Mouse (Mus musculus): ENCODE measurements around the gene Irak2. TPM values are rescaled to one million over a fixed set of nuclear protein-coding genes. Genes with fewer than 3 reads are reported as not detected.

The Irak2 gene
- total RNA-seq (2021), result 1 to 10 TPM; 3.0 to 4.7 TPM
- long read RNA-seq, experiment 1, partial matches to known transcripts, result 0 of 2 reads
- long read RNA-seq, experiment 1, other reads (novel, unspliced or antisense), result 2 of 2 reads
- long read RNA-seq, experiment 2, partial matches to known transcripts, result 0 of 3 reads
- long read RNA-seq, experiment 2, other reads (novel, unspliced or antisense), result 0 of 3 reads

GRCm38 (mm10) chr6:113638302-113639040, at the start of gene Irak2:
Gene Irak2 (plus strand): TSS chr6:113638467.
- peak; percentile 93 for DNase-seq

GRCm38 (mm10) chr6:113592637-113593036, 45.6 kb upstream of the Irak2 start:
- DNase-seq, result no peak

GRCm38 (mm10) chr6:113597945-113598344, 40.3 kb upstream of the Irak2 start:
- DNase-seq, result no peak

- no peak for DNase-seq
Observed at GRCm38 (mm10) chr6:113599833-113600232, 38.4 kb upstream of the Irak2 start.

- DNase-seq, result no peak
Observed at GRCm38 (mm10) chr6:113600543-113601139, 37.6 kb upstream of the Irak2 start, which contains the start of gene Fancd2os. Gene Fancd2os (minus strand): TSS chr6:113600715.

GRCm38 (mm10) chr6:113602821-113603220, 35.4 kb upstream of the Irak2 start:
- DNase-seq, result no peak

GRCm38 (mm10) chr6:113603993-113604392, 34.3 kb upstream of the Irak2 start:
- no peak for DNase-seq

- DNase-seq, result peak; percentile 82
Observed at GRCm38 (mm10) chr6:113604432-113605223, 33.6 kb upstream of the Irak2 start, which contains the start of gene Brk1. Gene Brk1 (plus strand): TSS chr6:113604772.

- DNase-seq, result no peak
Observed at GRCm38 (mm10) chr6:113605224-113605545, 33.1 kb upstream of the Irak2 start.

- no peak for DNase-seq
Observed at GRCm38 (mm10) chr6:113608871-113609270, 29.4 kb upstream of the Irak2 start.

- no peak for DNase-seq
Observed at GRCm38 (mm10) chr6:113609293-113609692, 29.0 kb upstream of the Irak2 start.

GRCm38 (mm10) chr6:113612258-113612969, 25.9 kb upstream of the Irak2 start:
- no peak for DNase-seq

GRCm38 (mm10) chr6:113614152-113614551, 24.1 kb upstream of the Irak2 start:
- no peak for DNase-seq

- no peak for DNase-seq
Observed at GRCm38 (mm10) chr6:113614997-113615396, 23.3 kb upstream of the Irak2 start.

GRCm38 (mm10) chr6:113615489-113615888, 22.8 kb upstream of the Irak2 start:
- no peak for DNase-seq

- DNase-seq, result no peak
Observed at GRCm38 (mm10) chr6:113623386-113623785, 14.9 kb upstream of the Irak2 start.

GRCm38 (mm10) chr6:113623941-113624751, 14.1 kb upstream of the Irak2 start, which contains the start of gene Vhl:
Gene Vhl (plus strand): TSS chr6:113623959.
- peak; percentile 91 for DNase-seq

GRCm38 (mm10) chr6:113624989-113625770, 13.1 kb upstream of the Irak2 start:
- DNase-seq, result no peak

- no peak for DNase-seq
Observed at GRCm38 (mm10) chr6:113630322-113630721, 7.9 kb upstream of the Irak2 start.

- DNase-seq, result no peak
Observed at GRCm38 (mm10) chr6:113632863-113633262, 5.4 kb upstream of the Irak2 start.

All from gastrocnemius, postnatal 25 days (tissue).